Mouse (Mus musculus): ENCODE results near the gene Sez6.

GRCm38 (mm10) chr11:77989071-77989690 lies 58.6 kb downstream of the Sez6 start:
- TF ChIP-seq ZC3H11A (IDR thresholded peaks at IDR 0.05; ENCODE audit: borderline replicate concordance, low read depth, low read length) (no peak), MAFK (IDR thresholded peaks at IDR 0.05; ENCODE audit: insufficient read depth, low read depth, low read length) (no peak), CHD2 (IDR thresholded peaks at IDR 0.05; ENCODE audit: low read depth, low read length) (no peak), HCFC1 (IDR thresholded peaks at IDR 0.05; ENCODE audit: borderline replicate concordance, insufficient read depth, low read length) (no peak), ZNF384 (IDR thresholded peaks at IDR 0.05; ENCODE audit: low read depth, low read length) (no peak)
